Mouse (Mus musculus) retina, postnatal 1 day (tissue): ENCODE results near the gene Fcrl5.

ENCODE experiments used
- DNase-seq: peaks from one replicate; pipeline ENCODE4 v3.0.0-alpha.2; 2012

Gene Fcrl5

DNA sequence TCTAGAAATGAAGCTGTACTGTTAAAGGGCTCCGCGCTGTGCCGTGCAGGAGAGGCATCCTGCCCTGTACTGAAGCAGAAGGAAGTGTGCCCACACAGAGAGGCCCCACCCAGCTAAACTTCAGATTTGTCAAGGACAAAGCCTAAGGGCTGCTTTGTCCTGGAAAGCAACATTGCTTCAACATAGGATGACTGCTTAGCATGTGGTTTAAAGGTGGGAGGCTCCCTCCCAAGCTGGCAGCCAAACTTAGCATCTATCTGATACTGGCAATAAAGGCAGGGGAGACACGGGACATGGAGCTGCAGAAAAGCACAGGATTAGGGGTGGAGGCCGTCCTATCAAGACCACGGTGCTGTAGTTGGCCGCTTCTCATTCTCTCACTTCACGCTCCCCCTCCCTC lies 65.6 kb downstream of the Fcrl5 start:
- no peak for DNase-seq

DNA sequence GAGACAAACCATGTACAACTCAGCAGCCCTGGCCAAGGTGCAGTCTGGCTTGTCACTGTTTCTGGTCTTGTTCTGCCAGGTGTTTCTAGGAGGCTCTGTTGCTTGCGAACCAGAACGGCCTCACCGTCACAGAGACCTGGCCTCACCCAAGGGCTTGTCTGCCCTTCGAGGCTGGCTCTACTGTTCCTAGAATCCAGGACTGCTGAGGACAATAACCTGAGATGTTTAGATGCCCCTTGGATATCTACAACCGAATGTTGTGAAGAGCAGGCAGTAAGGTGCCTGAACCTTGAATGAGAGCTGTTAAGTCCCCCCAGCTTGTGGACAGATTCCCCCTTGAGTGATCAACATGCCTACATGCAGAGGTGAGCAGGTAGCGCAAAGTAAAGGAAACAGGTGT lies 67.2 kb downstream of the Fcrl5 start:
- DNase-seq: no peak

DNA sequence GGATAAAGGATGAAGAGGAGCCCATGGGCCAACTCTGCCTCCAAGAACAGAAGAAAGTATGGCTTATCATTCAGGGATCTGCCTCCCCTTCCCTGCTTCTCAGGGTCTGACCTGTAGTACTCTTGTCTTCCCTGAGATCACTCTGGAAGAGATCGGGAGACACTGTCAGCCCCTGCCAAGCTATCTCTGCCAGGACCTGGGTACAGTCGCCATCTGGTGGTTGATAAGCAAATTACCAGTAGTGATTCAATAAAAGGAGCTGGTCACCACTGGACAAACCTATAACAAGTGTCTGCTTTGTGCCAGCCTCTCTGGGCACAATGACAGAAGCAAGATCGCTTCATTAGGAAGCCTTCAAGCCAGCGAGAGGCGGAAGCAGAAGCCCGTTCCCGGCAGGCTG lies 68.8 kb downstream of the Fcrl5 start:
- peak; percentile 77 for DNase-seq

DNA sequence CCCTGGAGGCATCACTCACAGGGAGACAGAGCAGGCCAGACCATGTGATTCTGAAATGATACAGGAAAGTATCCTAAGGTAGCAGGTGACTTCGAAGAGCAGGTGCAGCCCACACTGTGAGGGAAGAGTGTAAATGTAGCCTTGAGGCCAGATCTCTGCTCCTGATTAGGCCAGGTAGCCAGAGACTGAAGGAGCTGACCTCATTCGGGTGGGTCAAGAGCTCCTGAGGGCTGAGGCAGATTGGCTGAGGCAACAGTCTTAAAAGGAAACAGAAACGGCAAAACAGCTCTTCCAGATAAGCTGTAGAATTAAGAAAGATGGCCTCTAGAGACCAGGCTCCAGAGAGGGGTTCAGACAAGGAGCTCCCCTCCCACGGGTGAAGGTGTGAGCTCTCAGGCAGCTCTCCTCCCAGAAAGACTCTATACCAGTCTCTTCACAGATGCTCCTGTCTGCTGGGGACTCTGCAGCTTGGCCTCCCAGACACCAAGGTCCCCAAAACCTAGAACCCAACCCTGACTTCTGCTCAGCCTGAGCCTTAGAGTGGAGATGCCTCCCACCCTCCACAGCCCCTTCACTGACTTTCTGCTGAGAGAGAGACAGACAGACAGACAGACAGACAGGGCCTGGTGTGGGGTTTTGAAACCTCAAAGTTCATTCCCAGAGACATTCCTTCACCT lies 69.3 kb downstream of the Fcrl5 start:
- DNase-seq: no peak

DNA sequence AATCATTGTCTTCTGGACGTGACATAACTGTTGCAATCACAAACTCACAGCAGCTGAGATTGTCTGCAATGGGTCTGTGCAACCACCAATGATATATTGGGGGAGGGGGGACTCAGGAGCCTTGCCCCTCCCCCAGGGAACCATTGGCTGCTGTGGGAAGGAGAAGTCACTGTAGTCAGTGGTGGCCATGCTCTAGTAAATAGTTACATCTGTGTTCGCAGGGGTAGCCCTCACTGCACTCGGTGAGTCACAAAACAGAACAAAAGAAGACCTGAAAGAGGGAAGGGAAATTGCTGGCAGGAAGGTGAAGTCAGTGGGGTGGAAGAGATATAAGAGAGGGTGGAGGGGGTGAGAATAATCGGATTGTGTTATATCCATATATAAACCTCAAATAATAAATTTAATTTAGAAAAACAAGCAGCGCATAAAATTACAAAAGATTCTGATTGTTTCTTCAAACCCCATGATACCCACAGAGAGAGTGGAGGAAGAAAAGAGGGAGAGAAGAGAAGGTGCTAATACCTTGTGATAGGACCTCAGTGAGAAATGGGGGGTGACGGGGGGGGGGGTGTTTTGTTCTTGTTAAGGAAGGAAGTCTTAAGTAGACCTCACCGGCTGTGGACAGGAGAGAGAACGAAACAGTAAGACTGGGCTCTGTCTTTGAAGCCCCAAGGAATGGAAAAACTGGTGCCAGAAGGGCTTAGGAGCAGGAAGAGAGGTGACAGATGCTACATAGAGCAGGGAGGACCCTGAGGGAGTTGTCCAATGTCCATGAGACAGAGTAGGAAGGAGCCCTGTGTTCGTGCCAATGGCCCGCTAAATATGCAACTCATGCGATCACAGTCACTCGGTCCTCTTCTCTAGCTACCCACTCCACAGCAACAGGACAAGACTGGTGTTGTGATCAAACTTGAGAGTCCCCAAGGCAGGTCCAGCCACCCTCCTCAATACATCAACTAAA lies 71.2 kb downstream of the Fcrl5 start:
- DNase-seq: no peak

DNA sequence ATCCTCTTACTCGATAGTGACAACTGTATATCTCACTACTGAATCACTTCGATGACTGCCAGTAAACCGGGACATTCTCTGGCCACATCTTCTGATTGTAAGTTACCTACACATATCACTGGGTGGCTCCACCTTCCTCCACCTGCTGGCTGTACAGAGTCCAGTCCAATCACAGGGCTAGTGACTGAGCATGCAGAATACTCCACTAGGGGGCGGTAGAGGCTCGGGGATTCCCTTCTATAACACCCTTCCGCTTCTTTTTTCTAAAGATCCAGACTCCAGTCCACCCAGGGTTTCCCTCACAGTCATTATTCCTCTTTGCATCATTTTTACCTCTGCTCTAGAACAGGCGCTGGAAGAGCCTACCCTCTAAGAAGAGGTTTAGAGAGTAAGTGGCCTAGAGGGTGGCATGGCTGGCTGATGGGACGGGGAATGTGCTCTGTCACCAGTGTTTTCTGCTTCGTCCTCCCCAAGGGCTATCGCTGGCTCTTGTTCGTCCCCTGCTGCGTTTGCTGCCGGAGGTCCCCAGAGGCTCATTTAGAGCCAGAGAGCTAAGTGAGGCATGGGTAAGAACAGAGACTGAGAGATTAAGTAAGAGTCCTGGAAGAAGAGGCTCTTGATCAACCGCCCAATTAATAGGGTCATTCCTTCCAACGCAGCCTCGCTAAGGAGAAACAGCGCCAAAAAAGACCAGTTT lies 72.8 kb downstream of the Fcrl5 start:
- peak; percentile 92 for DNase-seq

DNA sequence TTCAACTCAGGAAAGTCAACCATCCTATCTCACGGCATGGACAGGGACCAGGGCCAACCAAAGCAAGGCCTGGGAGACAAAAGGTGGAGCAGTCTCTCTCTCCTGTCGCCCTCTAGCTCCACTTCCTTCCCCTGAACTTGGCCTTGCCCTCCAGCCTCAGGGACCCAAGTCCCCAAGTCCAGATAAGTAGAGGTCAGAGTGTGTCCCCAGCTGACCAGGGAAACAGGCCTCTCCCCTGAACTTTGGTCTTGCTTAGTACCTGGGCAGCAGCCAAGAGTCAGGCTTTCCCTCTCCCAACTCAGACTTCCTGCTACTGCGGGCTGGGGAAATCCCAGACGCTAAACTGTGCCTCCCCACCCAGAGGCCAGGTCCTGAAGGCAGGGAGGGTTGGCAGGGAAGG lies 73.5 kb downstream of the Fcrl5 start:
- DNase-seq: no peak

DNA sequence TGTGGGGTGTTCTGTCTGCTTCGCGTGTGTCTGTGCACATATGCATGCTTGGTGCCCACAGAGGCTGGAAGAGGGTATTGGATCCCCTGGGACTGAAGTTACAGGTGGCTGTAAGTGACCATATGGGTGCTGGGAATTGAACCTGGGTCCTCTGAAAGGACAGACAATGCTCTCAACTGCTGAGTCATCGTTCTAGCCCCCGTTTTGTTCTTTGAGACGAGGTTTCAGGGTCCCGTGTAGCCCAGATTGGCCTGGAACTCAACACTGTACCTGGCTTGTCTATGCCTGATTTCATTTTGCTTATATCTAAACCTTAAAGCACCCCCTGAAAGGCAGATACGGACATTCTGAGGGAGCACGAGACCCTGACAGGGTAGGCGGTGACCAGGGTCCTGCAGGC lies 75.3 kb downstream of the Fcrl5 start:
- no peak for DNase-seq

DNA sequence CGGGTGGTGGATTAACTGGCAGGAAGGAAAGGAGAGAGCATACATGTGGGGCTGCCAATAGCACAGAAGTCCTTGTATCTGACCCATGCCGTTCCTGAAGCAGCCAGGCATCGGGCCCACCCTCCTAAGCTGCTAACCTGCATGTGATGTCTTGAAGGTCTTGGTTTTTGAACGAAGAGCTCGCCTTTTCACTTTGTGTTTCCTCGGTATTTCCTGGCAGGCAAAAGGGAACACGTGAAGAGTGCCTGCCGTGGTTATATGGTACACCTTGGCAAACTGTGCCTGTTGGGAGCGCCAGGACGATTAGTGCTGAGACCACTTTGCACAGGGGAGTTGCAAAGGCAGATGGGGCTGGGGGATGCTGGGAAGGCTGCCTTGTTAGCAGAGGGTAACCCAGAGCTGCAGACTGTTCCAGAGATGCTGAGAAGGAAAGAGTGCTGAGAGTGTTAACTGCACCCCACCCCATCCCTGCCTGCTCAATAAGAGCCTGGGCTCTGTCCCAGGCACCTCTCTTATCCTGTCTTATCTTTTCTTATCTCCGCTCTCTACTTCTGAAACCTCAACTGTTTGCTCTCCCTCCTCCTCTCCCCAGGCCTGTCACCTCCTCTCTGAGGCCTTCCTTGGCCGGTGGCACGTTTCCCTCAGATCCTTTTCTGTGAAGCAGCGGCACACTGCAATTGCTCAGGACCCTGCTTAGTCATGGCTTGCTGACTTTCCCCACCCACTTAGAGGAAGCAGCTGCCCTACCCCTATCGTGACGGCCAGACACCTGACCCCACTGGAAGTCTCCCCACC lies 76.6 kb downstream of the Fcrl5 start:
- DNase-seq: no peak

DNA sequence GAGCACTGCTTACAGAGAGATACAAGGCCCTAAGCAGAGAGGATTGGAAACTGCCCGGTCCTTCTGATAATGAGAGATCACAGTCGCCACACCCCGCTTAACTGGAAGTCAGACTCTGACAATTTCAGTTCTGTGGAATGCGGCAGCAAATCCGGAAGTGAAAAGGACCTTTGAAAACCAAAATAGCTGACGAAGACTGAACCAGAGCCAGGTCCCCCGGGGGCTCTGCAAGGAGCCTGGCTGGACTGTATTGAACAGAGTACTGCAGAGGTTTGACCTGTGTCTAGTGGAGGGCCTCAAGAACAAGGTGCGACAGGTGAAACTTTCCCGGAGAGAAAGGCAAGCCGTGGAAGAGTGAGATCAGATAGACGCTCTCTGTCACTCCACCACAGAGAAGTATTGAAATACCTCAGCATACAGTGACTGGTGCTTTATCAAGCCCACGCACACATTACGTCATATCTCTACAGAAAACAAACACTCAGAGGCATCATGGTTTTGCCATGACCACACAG lies 80.1 kb downstream of the Fcrl5 start:
- no peak for DNase-seq

DNA sequence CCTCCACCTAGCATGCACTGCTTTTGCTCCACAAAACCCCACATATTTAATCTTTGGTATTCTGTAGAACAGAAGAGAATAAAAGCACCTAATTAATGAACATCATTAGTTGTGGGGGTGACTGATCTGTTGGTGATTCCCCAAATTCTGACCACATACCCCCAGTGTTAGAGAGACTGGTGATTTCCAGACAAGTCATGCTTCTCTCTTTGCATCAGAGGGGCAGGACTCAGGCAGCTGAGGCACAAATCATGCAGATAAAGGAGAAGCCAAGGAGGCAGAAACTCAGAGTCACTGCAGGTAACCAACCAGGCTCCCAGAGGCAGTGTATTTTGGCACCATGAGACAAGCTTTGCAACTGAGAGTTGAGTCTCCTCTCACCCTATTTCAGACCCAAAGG lies 82.9 kb downstream of the Fcrl5 start:
- DNase-seq: no peak

DNA sequence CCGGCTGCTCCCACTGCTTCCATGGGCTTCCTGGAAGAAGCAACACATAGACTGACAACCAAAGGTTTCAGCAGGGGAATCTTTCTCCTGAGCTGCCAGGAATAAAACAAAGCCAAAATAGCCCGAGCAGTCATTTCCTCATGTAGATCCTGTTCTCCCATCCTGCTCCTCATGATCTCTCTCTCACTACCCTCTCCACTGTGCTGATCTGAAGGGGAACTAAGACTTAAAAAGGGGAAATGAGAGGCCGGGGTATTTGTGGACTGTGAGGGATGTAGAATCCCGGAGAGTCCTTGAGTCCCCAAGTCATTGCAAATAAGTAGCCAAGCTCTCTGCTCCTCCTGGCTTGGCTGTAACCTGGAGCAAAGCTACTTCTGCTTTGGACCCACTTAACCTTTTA lies 85.6 kb downstream of the Fcrl5 start:
- no peak for DNase-seq

DNA sequence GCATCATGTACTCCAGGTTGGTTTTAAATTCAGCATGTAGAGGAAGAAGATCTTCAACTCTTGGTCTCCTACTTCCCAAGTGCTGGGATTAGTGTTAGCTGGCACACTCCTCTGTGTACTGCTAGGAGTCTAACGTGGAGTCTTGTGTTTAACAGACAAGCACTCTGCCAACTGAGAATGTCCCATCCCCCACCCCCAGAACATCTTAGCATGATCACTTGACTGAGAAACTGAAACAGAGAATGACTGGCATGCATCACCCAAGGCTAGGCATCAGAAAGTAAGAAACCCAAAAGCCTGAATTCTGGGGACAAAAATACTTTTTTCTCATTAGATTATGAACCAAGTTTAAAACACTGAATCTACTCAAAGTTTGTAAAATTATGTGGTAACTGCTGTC lies 86.3 kb downstream of the Fcrl5 start:
- DNase-seq: no peak

DNA sequence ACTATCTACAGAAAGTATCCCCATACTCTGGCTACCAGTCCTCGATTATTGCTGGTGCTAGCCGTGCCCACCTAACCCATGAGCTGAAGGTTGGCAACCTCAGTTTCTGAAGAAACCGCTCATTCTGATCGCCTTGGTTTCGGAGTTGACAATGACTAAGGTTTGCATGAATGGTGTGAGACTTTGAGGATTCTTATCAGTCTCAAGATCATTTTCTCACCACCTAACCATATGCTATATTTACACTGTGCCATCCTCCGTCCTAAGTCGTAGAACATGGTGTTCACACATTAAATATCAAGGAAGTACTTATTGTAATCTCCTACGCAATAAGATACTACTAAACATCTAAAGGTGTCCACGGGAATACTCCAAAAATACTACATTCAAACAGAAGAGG lies 88.1 kb downstream of the Fcrl5 start:
- DNase-seq: no peak

DNA sequence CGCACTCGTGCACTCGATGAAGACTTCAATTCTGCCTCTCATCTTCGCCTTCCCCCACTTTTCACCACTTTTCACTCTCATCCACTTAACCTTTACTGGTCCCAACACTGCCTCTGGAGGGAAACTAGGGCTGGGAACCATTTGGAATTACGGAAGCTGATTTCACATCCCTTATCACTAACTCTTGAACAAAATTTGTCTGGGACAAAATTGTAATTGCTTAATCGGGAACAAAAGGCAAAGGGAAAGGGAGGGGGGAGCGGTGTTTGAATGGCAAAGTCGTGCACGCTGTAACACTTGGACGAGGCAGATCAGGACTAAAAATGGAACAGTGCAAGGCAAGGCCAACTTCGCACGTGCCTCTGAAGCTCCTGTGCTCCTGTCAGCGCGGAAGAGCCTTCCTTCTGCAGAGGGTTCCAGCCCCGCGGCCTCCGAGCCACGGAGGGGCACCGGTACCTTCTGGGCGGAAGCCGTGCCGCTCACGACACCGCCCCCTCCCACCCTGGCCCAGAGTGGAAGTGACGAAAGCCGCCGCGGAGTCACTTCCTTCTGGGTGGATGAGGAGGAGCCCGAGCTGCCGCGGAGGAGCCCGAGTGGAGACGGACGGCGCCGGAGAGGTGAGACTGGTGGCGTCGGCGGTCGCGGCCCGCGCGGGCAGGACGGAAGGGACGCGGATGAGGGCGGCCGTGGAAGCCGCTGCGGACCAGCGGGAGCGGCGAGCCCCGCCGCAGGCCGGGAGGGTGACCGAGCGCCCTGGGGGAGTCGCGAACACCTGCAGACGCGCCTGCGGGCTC lies 89.7 kb downstream of the Fcrl5 start, which contains the start of gene Etv3:
TSS of gene Etv3 (plus strand) at position 365 of the 794 bp plus-strand sequence.
- DNase-seq: peak; percentile 94

DNA sequence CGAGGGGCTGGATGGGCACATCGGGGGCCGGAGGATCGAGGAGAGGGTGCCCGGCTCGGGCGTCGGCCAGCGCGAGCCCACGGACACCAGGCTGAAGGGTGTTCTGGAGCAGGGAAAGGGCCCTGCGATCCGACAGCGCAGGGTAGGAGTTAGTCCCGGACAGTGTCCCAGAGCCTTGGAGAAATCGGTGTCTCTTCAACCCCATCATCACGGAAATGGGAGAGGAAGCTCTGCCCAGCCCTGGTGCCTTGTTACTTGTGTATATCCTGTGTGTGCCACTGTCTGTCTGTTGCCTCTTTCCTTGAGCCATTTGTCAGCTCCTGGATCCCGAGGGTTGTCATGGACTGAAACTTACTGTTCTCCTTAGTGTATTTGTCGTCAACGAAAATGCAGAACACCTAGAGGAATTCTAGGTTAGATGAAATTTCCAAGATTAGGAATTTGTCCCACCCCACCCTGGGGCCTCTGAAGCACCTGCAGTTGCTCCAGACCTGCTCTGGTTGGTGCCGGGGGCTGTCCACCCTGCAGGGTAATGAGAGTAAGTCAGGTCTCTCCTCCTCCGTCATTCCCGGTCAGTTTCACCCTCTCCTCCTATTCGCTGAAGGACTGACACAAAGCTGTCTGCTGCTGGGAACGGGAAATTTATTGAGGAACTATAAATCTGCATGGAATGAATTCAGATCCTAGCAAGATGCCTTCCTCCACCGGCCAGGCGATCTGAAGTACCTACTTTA lies 90.4 kb downstream of the Fcrl5 start:
- DNase-seq: peak; percentile 22

DNA sequence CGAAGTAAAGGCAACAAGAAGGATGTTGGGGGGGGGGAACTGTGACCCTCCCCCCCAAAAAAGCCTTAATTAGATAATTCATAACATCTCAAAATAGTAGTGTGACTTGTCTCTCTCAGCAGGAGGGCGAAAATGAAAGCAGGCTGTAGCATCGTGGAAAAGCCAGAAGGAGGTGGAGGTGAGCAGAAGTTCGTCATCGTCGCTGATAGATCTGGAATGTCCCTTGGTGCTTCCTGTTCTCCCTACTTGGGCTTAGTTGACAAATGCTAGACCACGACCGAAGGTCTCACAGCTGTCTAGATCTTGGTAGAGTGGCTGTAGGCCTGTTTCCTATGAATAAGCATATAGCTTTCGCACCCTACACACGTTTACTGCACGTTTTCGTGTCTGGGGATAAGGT lies 91.6 kb downstream of the Fcrl5 start:
- DNase-seq: no peak

DNA sequence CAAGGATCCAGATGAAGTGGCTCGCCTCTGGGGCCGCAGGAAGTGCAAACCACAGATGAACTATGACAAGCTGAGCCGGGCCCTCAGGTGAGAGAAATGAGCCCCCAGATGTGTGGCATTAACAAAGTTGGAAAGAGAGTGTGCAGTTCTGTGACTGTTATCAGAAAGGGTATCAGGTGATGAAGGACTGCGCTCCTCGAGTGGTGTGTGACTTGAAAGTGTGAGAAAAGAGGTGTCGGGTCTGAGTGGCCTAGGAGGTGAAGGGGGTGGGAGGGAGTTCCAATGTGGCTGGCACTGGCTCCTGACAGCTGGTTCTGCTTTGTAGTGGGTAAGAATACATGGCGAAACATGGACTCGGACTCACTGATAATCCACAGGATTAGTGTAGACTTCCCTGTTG lies 92.4 kb downstream of the Fcrl5 start:
- no peak for DNase-seq

DNA sequence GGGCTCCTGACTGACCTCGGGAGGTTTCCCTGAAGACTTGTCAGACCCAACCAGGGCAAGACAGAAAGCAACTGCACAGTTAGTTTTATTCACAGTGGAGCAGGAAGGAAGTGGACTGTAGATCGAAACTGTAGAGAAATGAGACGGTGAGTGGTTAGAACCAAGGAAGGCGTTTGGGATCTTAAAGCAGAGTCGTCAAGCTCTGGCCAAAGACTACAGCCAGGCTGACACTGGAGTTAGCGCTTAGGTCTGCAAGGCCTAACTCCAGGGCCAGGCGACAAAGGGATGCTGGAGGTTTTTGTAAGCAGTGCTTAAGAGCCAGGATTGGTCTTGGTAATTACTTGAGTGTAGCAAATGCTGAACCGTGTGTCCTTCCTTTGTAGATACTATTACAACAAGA lies 93.3 kb downstream of the Fcrl5 start:
- DNase-seq: no peak

DNA sequence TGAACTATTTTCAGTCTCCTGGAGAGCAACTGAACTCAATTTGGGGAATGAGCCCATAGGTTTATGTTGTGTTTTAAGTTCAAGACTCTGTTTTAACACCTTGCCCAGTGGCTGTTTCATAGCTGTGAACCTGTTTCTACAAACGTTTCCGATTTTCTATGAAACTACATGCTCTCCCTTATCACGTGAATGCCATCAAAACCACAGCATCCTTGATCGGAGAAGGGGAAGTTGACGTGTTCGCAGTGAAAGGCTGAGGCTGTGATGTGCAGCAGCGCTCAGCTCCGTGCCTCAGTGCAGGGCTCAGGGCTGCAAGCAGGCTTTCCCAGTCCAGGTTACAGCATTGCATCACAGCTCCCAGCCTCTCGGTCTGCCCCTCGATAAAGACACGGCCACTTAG lies 94.0 kb downstream of the Fcrl5 start:
- DNase-seq: no peak

DNA sequence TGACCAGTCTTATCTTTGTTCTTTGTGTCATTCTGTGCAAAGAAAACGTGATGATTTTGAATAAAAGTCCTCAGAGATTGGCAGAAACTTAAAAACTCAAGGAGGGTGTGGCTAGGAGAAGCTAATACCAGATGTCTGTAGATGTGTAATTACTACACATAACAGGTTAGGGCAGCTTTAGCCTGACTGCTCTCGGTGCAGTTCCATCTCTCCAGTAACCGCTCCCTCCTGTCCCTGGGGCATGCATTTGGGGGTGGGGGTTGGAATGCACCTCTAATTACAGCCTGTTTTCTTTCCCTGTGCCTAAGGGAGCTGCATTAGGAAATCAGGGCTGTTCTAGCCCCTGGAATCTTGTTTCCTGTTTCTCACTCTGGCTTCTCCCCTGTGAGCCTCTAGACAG lies 94.7 kb downstream of the Fcrl5 start:
- no peak for DNase-seq
